Mouse (Mus musculus) CH12.LX (cell line): ENCODE data around the gene Rabl3.

ENCODE experiments used
- CHD2 ChIP-seq: IDR thresholded peaks from 2 replicates; pipeline ENCODE4 v1.6.1; 2011; ENCODE audit warnings: low read length, improper control_type of control experiment
- CTCF ChIP-seq, 2 experiments: IDR thresholded peaks in 1 of 2; conservative IDR thresholded peaks in 1 of 2; 2 replicates each; pipeline ENCODE4 v1.5.1; 2011 to 2012; ENCODE audit warnings: low read depth in 2 of 2, low read length in 2 of 2, improper control_type of control experiment in 1 of 2, inconsistent platforms in 1 of 2, mild to moderate bottlenecking in 1 of 2, moderate library complexity in 1 of 2
- ETS1 ChIP-seq: conservative IDR thresholded peaks from 2 replicates; pipeline ENCODE4 v1.6.1; 2012; ENCODE audit warnings: low read depth, mild to moderate bottlenecking, inconsistent platforms, low read length, improper control_type of control experiment, moderate library complexity
- JUND ChIP-seq: conservative IDR thresholded peaks from 2 replicates; pipeline ENCODE4 v1.6.1; 2011; ENCODE audit warnings: low read depth, low read length, improper control_type of control experiment
- MXI1 ChIP-seq: IDR thresholded peaks from 2 replicates; pipeline ENCODE4 v1.6.1; 2011; ENCODE audit warnings: mild to moderate bottlenecking, low read depth, low read length, improper control_type of control experiment
- PAX5 ChIP-seq: IDR thresholded peaks from 2 replicates; pipeline ENCODE4 v1.6.1; 2012; ENCODE audit warnings: low read length, inconsistent platforms, mixed read lengths
- UBTF ChIP-seq: IDR thresholded peaks from 2 replicates; pipeline ENCODE4 v1.6.1; 2012; ENCODE audit warnings: low read depth, mild to moderate bottlenecking, inconsistent platforms, low read length, improper control_type of control experiment, moderate library complexity
- ZMIZ1 ChIP-seq: IDR thresholded peaks from 2 replicates; pipeline ENCODE4 v1.6.1; 2012; ENCODE audit warnings: low read depth, mild to moderate bottlenecking, inconsistent platforms, low read length, improper control_type of control experiment

- no peak for TF ChIP-seq JUND
- TF ChIP-seq MXI1 = no peak
- no peak for TF ChIP-seq CHD2
- TF ChIP-seq PAX5 = no peak
- no peak for TF ChIP-seq ETS1
- no peak for TF ChIP-seq ZMIZ1
- TF ChIP-seq CTCF (conservative IDR thresholded peaks at IDR 0.05 in 1 of 2, IDR thresholded peaks at IDR 0.05 in 1 of 2; ENCODE audit: low read depth in 2 of 2, low read length in 2 of 2) = no peak
- no peak for TF ChIP-seq UBTF
Observed at GRCm38 (mm10) chr16:37591551-37591950, 51.9 kb downstream of the Rabl3 start.
